Mouse (Mus musculus) lung, postnatal 0 days (tissue): Measurements from ENCODE around the gene Kifap3. TPM values are rescaled to one million over a fixed set of nuclear protein-coding genes. Genes with fewer than 3 reads are reported as not detected.

Experiments
- ATAC-seq: fragments of 200-750 bp; cut with Nextera tagmentation; 2 replicates; pipeline ENCODE4 v1.8.0; 2017; ENCODE audit warnings: moderate library complexity
- DNase-seq: peaks from one replicate; pipeline ENCODE4 v3.0.0-alpha.2; 2016; ENCODE audit warnings: low spot score
- H3K27ac ChIP-seq: fragments of 300-500 bp; sonication (generic); 2 replicates; pipeline ENCODE4 v1.5.1; 2014; ENCODE audit warnings: antibody characterized with exemption, mild to moderate bottlenecking, low read length, mixed read lengths
- H3K27me3 ChIP-seq: fragments of 300-500 bp; sonication (generic); replicated peaks from 2 replicates; pipeline ENCODE4 v1.6.1; 2014; ENCODE audit warnings: low read length, mixed read lengths; ENCODE audit not compliant: insufficient read depth
- H3K36me3 ChIP-seq: fragments of 300-500 bp; sonication (generic); 2 replicates; pipeline ENCODE4 v1.6.1; 2014; ENCODE audit warnings: low read length, mixed read lengths; ENCODE audit not compliant: insufficient read depth
- H3K4me1 ChIP-seq: fragments of 300-500 bp; sonication (generic); 2 replicates; pipeline ENCODE4 v1.6.1; 2014; ENCODE audit warnings: antibody characterized with exemption, low read depth, low read length, mixed read lengths; ENCODE audit not compliant: insufficient read depth
- H3K4me2 ChIP-seq: fragments of 300-500 bp; sonication (generic); replicated peaks from 2 replicates; pipeline ENCODE4 v1.6.1; 2014; ENCODE audit warnings: low read depth, mild to moderate bottlenecking, low read length, moderate library complexity, mixed read lengths
- H3K4me3 ChIP-seq: fragments of 300-500 bp; sonication (generic); 2 replicates; pipeline ENCODE4 v1.5.1; 2014; ENCODE audit warnings: low read depth, low read length
- H3K9ac ChIP-seq: fragments of 300-500 bp; sonication (generic); replicated peaks from 2 replicates; pipeline ENCODE4 v1.6.1; 2014; ENCODE audit warnings: low read depth, mild to moderate bottlenecking
- H3K9me3 ChIP-seq: fragments of 300-500 bp; sonication (generic); 2 replicates; pipeline ENCODE4 v1.6.1; 2016; ENCODE audit warnings: low read length, mixed read lengths
- CTCF ChIP-seq: IDR thresholded peaks from 2 replicates; pipeline ENCODE4 v1.5.1; 2016; ENCODE audit warnings: antibody characterized with exemption, mild to moderate bottlenecking
- EP300 ChIP-seq: IDR thresholded peaks from 2 replicates; pipeline ENCODE4 v1.6.1; 2016; ENCODE audit warnings: antibody characterized with exemption, mild to moderate bottlenecking, control low read depth
- WGBS: fragments of 180-500 bp; shearing (Covaris S2); extraction: QIAGEN DNeasy Blood & Tissue Kit; methylation state at CpG from one replicate; pipeline ENCODE4 v1.1.7; 2014; 5-methylcytosine and 5-hydroxymethylcytosine counted together
- polyA plus RNA-seq: library from polyadenylated mRNA; unstranded; fragments of >200 nt; fragmentation: Nextera tagmentation; extraction: Ambion mirVana; gene quantifications from 2 replicates; pipeline ENCODE4 v1.2.1, GENCODE M21; 2015

The Kifap3 gene
- polyA plus RNA-seq, 1 experiment from 2014 or later = 15.3 TPM

GRCm38 (mm10) chr1:163934591-163934990 is 155.2 kb downstream of the Kifap3 start:
- Histone ChIP-seq H3K36me3 (peaks cover 24% of the 10 kb centered on the region), H3K4me2 (no peak overlapping the region)

GRCm38 (mm10) chr1:163942056-163942455 is 162.7 kb downstream of the Kifap3 start:
- H3K36me3 ChIP-seq = peaks cover 54% of the 10 kb centered on the region

More at GRCm38 (mm10) chr1:163934591-163934990, 155.2 kb downstream of the Kifap3 start:
- Histone ChIP-seq H3K4me1 (peaks cover 7% of the 10 kb centered on the region; the same call in 1 of the 2 replicates), H3K9me3 (no peaks in the 10 kb centered on the region), H3K27ac (no peak overlapping the region), H3K4me3 (no peak overlapping the region), H3K27me3 (no peaks in the 10 kb centered on the region), H3K9ac (no peak overlapping the region)
- no peak for ATAC-seq
- DNase-seq = no peak
- TF ChIP-seq EP300 (no peak), CTCF (no peak)
- WGBS = 77% methylated on average over 2 of the region's 2 CpGs

GRCm38 (mm10) chr1:163953396-163953795 is 174.0 kb downstream of the Kifap3 start:
- Histone ChIP-seq H3K4me3 (no peak overlapping the region), H3K9ac (no peak overlapping the region), H3K9me3 (no peaks in the 10 kb centered on the region), H3K27me3 (no peaks in the 10 kb centered on the region), H3K4me2 (no peak overlapping the region), H3K27ac (no peak overlapping the region), H3K4me1 (no peaks in the 10 kb centered on the region), H3K36me3 (peaks cover 37% of the 10 kb centered on the region)
- ATAC-seq (no peak), DNase-seq (no peak)
- 87% methylated on average over 2 of the region's 2 CpGs for WGBS
- no peak for TF ChIP-seq EP300
- TF ChIP-seq CTCF = no peak

More at GRCm38 (mm10) chr1:163942056-163942455, 162.7 kb downstream of the Kifap3 start:
- ATAC-seq (no peak), DNase-seq (no peak)
- Histone ChIP-seq H3K4me2 (no peak overlapping the region), H3K27ac (no peak overlapping the region), H3K9me3 (no peaks in the 10 kb centered on the region), H3K9ac (no peak overlapping the region), H3K4me3 (no peak overlapping the region), H3K27me3 (no peaks in the 10 kb centered on the region), H3K4me1 (no peaks in the 10 kb centered on the region)
- 65% methylated on average over 6 of the region's 6 CpGs for WGBS
- TF ChIP-seq EP300 = no peak
- no peak for TF ChIP-seq CTCF

GRCm38 (mm10) chr1:163958036-163958435 is 178.7 kb downstream of the Kifap3 start:
- TF ChIP-seq EP300 (no peak), CTCF (no peak)
- no peak overlapping the region for H3K27ac ChIP-seq
- H3K9me3 ChIP-seq = no peaks in the 10 kb centered on the region
- ATAC-seq = no peak
- H3K4me1 ChIP-seq = no peaks in the 10 kb centered on the region
- no peaks in the 10 kb centered on the region for H3K27me3 ChIP-seq
- WGBS = 83% methylated on average over 3 of the region's 3 CpGs
- H3K36me3 ChIP-seq = peaks cover 15% of the 10 kb centered on the region
- H3K4me2 ChIP-seq = no peak overlapping the region
- DNase-seq = no peak
- H3K4me3 ChIP-seq = no peak overlapping the region
- H3K9ac ChIP-seq = no peak overlapping the region

GRCm38 (mm10) chr1:163964008-163964689 is 184.8 kb downstream of the Kifap3 start:
- H3K36me3 ChIP-seq = no peaks in the 10 kb centered on the region

More at GRCm38 (mm10) chr1:163964008-163964689, 184.8 kb downstream of the Kifap3 start:
- no peak overlapping the region for H3K27ac ChIP-seq
- TF ChIP-seq CTCF (no peak), EP300 (no peak)
- H3K4me1 ChIP-seq = no peaks in the 10 kb centered on the region
- no peak overlapping the region for H3K4me2 ChIP-seq
- no peaks in the 10 kb centered on the region for H3K27me3 ChIP-seq
- no peak overlapping the region for H3K9ac ChIP-seq
- WGBS = 87% methylated on average over 10 of the region's 10 CpGs
- H3K9me3 ChIP-seq = no peaks in the 10 kb centered on the region
- H3K4me3 ChIP-seq = no peak overlapping the region
- DNase-seq (no peak), ATAC-seq (no peak)

Other genes with a start within 250 kb of the Kifap3 start
- 0.35 and 0.62 TPM in 2 replicates for gene Mettl11b, start 54.4 kb upstream of the Kifap3 start, polyA plus RNA-seq
- 12.3 and 13.6 TPM in 2 replicates for gene Scyl3, start 149.5 kb downstream of the Kifap3 start, polyA plus RNA-seq
- 1.4 and 2.3 TPM in 2 replicates for gene BC055324, start 215.2 kb downstream of the Kifap3 start, polyA plus RNA-seq
- gene Mettl18, start 215.3 kb downstream of the Kifap3 start, polyA plus RNA-seq = 5.4 and 5.8 TPM in 2 replicates